Mouse (Mus musculus): ENCODE results near the gene Pla2g7. TPM values are rescaled to one million over a fixed set of nuclear protein-coding genes. Genes with fewer than 3 reads are reported as not detected.
A peak's percentile ranks its signal among the peaks of the same experiment; 100 is the strongest.
"Not testable (repeated sequence)": the region's sequence is repeated elsewhere in the genome, so short reads cannot be mapped to it uniquely, and the experiment has no call there.

Pla2g7 gene
- total RNA-seq (2021): 1 to 10 TPM; 4.3 to 8.0 TPM
- long read RNA-seq, experiment 1, partial matches to known transcripts: 0 of 5 reads
- long read RNA-seq, experiment 1, other reads (novel, unspliced or antisense): 0 of 5 reads
- long read RNA-seq, experiment 2, transcript Pla2g7-201 (12 exons, 2,097 nt): major isoform, 5 of 7 reads
- long read RNA-seq, experiment 2, partial matches to known transcripts: 2 of 7 reads
- long read RNA-seq, experiment 2, other reads (novel, unspliced or antisense): 0 of 7 reads

GRCm38 (mm10) chr17:43567992-43568888 is at the start of gene Pla2g7:
Gene Pla2g7 (plus strand): TSS chr17:43568098.
- DNase-seq: peak; percentile 52 to 62

- DNase-seq: peak; percentile 56 to 87
These were observed 49.1 kb upstream of the Pla2g7 start for GRCm38 (mm10) chr17:43518644-43519409.

- DNase-seq: no peak
These were observed 47.7 kb upstream of the Pla2g7 start for GRCm38 (mm10) chr17:43520166-43520565.

GRCm38 (mm10) chr17:43530507-43530906 is 37.4 kb upstream of the Pla2g7 start:
- no peak for DNase-seq

- DNase-seq: no peak
These were observed 36.7 kb upstream of the Pla2g7 start for GRCm38 (mm10) chr17:43531192-43531591.

GRCm38 (mm10) chr17:43534362-43535222 is 33.3 kb upstream of the Pla2g7 start:
- DNase-seq: peak; percentile 49 to 62

GRCm38 (mm10) chr17:43536841-43537240 is 31.1 kb upstream of the Pla2g7 start:
- DNase-seq: not testable (repeated sequence)

- peak in 1 of 2 experiments; percentile 16 for DNase-seq
These were observed 29.1 kb upstream of the Pla2g7 start for GRCm38 (mm10) chr17:43538767-43539166.

- DNase-seq: no peak
These were observed 24.4 kb upstream of the Pla2g7 start, which contains the start of gene Ankrd66 for GRCm38 (mm10) chr17:43543539-43543938. Gene Ankrd66 (minus strand): TSS chr17:43543639.

GRCm38 (mm10) chr17:43544040-43544439 is 23.9 kb upstream of the Pla2g7 start:
- DNase-seq: no peak

GRCm38 (mm10) chr17:43551122-43551630 is 16.7 kb upstream of the Pla2g7 start:
- no peak for DNase-seq

- peak; percentile 20 to 56 for DNase-seq
These were observed 13.1 kb upstream of the Pla2g7 start for GRCm38 (mm10) chr17:43554516-43555403.

- DNase-seq: no peak
These were observed 10.8 kb upstream of the Pla2g7 start for GRCm38 (mm10) chr17:43557104-43557503.

- peak; percentile 59 to 77 for DNase-seq
These were observed 10.3 kb upstream of the Pla2g7 start for GRCm38 (mm10) chr17:43557541-43558090.

- DNase-seq: no peak
These were observed 9.2 kb upstream of the Pla2g7 start for GRCm38 (mm10) chr17:43558678-43559077.

- no peak for DNase-seq
These were observed 4.5 kb upstream of the Pla2g7 start for GRCm38 (mm10) chr17:43563192-43563987.

GRCm38 (mm10) chr17:43567593-43567991 is 306 bp upstream of the Pla2g7 start:
- no peak for DNase-seq

- no peak for DNase-seq
These were observed 1.4 kb downstream of the Pla2g7 start for GRCm38 (mm10) chr17:43569287-43569686.

GRCm38 (mm10) chr17:43573624-43574073 is 5.8 kb downstream of the Pla2g7 start:
- DNase-seq: peak in 1 of 2 experiments; percentile 46
